Mouse (Mus musculus): ENCODE data around the gene Atp6v0e.

- TF ChIP-seq TAL1 (IDR thresholded peaks at IDR 0.05; ENCODE audit: low read length) (no peak), GATA1 (IDR thresholded peaks at IDR 0.05; ENCODE audit: low read length) (no peak)
Measured at GRCm38 (mm10) chr17:26634539-26634938, 28.5 kb upstream of the Atp6v0e start.

All from erythroblast, embryonic 14.5 days (primary cell).